Mouse (Mus musculus): ENCODE results near the gene Rapgef3. TPM values are rescaled to one million over a fixed set of nuclear protein-coding genes. Genes with fewer than 3 reads are reported as not detected.
A peak's percentile ranks its signal among the peaks of the same experiment; 100 is the strongest.

Rapgef3 gene
- total RNA-seq, 2 experiments from 2014 or later: 22.6 to 24.5 TPM

DNA sequence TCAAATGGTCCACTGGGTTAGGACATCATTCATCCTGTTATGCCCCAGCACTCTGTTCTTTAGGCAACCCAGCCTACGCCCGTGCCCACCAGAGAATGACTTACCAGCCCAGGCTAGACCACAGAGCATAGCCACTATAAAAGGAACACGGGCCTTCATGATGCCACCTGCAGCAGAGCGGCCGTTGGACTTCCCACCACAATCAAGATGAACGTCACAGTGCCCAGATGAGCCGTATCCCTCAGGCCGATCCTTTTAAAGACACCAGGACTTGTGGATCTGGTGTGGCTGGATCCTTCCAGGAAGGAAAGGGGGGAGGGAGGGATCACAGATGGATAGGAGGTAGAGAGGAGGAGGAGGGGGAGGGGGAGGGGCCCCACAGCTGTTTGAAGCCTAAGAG, 36.7 kb downstream of the Rapgef3 start, which contains the start of gene Endou:
TSS of gene Endou (minus strand) at position 229 of the 400 bp plus-strand sequence.
- intact Hi-C loops (cut with DNase I): no loop called here
- no peak for DNase-seq (ENCODE audit: extremely low spot score in 1 of 2, low spot score in 2 of 2)

DNA sequence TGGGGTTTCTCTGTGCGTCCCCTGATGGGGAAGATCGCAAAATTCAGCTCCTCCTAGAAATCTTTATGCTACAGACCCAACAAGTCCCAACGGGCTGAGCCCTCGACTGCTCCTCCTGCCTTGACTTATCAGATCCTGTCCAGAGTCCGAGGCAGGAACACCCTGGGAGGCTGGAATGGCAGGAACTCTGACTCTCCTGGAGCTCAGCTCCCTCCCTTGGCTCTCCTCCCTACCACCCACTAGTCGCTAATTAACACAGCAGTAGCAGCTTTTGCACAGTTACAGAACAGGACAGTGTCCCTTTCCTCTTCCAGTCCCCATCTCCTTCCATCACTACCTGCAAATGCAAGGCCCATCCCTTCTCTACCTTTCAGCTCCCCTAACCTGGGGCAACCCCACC, 37.4 kb downstream of the Rapgef3 start:
- DNase-seq (ENCODE audit: extremely low spot score in 1 of 2, low spot score in 2 of 2): no peak
- intact Hi-C loops (cut with DNase I): no loop called here

DNA sequence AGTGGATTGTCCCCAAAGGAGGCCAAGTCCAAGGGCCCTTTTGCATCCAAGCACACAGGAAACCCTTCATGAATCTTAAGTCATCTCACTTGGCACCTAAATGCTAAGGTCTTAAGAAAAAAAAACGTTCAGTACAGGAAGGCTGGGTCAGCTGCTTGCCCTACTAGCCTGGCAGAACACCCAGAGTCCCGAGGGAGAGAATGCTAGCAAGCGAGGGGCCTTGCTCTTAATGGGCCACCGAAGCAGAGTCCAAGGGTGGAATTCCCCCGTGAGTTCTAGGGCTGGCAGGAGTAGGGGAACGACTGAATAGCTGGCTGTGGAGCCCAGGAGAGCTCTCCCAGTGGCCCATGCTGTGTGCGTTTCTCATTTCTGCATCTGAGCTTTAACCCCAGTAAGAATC, 39.0 kb downstream of the Rapgef3 start:
- intact Hi-C loops (cut with DNase I): no loop called here
- peak in 1 of 2 experiments; percentile 64 for DNase-seq (ENCODE audit: extremely low spot score in 1 of 2, low spot score in 2 of 2)

DNA sequence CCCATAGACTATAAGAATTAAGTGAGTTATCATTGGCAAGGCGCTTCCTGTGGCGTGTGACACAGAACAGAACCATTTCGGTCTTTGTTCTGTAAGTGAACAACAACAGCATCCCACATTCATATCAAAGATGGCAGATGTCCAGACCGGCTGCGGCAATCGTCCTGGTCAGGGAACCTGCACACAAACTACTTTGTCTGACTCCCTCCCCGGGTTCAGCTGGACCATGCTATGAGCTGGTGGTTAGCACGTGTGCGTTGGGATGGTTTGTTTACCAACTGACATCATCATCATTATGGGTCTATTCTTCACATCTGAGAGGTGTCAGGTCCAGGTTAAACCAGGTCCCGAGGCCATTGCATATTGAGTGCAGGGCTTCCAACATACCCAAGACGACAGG, 39.4 kb downstream of the Rapgef3 start:
- no peak for DNase-seq (ENCODE audit: extremely low spot score in 1 of 2, low spot score in 2 of 2)
- intact Hi-C loops (cut with DNase I): no loop called here

DNA sequence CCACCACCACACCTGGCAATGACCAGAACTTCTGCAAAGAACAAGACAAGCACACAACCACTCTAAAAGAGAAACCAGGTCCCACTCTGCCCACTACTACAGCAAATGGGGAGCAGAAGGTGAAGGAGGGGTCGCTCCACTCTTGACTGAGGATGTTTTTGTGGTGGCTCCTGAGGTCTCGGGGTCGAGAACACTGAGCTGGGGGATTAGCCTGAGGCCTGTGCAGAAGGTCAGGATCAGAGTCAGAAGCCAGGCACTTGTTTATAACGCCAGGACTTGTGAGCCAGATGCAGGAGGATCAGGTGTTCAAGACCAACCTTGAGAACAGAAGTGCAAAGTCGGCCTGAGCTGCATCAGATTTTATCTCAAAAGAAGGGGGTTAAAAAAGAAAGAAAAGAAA, 40.3 kb downstream of the Rapgef3 start:
- intact Hi-C loops (cut with DNase I): no loop called here
- no peak for DNase-seq (ENCODE audit: extremely low spot score in 1 of 2, low spot score in 2 of 2)

DNA sequence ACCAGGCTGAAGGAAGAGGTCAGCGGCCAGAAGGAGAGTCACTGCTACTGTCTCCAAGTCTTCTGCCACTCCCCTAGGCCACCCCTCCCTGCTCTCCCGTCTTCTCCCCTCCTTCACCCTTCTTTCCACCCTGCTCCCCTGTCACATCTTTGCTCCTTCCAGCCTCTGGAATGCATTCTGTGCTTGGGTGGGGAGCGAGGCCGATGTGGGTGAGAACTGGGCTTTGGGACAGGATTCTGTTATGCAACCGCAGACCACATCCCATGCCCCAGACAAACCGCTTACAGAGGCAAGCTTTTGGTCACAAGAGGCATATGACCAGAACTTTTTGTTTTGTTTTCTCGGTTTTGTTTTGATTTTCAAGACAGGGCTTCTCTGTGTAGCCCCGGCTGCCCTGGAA, 40.7 kb downstream of the Rapgef3 start:
- DNase-seq (ENCODE audit: extremely low spot score in 1 of 2, low spot score in 2 of 2): peak in 1 of 2 experiments; percentile 39
- intact Hi-C loops (cut with DNase I): no loop called here

DNA sequence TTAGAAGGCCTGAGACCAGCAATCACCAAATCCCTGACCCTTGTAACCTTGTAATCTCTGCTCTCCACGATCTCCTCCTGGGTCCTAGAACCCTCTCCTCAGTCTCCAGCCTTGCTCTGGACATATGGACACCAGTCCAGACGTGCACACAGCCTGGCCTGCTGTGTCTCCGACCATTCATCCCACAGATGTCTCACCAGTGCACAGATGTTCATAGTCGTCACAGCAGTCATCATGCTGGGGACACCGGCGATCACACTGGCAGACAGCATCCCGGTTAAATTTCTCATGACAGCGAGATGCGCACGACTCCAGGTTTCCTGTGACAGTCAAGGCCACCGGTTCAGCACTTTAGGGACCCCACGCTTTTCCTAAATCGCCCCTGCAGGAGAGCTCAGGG, 41.5 kb downstream of the Rapgef3 start:
- intact Hi-C loops (cut with DNase I): no loop called here
- DNase-seq (ENCODE audit: extremely low spot score in 1 of 2, low spot score in 2 of 2): no peak

DNA sequence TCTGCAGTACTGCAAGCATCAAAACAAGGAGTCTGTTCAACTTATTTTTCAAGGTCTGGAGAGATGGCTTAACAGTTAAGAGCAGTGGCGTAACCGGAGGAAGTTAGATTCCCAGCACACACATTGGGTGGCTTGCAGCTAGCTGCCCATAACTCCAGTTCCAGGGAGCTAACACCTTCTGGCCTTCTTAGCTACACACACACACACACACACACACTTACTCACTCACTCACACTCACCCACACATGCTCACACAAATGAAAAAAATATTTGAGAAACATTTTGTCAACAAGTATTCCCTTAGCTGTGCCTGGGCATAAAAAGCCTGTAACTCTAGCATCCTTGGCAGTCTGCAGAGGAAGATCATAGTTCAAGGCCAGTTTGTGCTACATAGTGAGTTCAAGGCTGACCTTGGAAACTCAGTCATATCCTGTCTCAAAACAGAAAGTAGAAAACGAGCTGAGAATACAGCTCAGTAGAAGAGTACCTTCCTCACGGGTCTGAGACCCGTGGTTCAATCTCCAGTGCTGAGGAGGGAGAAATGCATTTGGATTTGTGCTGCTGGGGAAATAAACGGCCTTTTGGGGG, 42.5 kb downstream of the Rapgef3 start:
- DNase-seq (ENCODE audit: extremely low spot score in 1 of 2, low spot score in 2 of 2): no peak
- intact Hi-C loops (cut with DNase I): no loop called here

DNA sequence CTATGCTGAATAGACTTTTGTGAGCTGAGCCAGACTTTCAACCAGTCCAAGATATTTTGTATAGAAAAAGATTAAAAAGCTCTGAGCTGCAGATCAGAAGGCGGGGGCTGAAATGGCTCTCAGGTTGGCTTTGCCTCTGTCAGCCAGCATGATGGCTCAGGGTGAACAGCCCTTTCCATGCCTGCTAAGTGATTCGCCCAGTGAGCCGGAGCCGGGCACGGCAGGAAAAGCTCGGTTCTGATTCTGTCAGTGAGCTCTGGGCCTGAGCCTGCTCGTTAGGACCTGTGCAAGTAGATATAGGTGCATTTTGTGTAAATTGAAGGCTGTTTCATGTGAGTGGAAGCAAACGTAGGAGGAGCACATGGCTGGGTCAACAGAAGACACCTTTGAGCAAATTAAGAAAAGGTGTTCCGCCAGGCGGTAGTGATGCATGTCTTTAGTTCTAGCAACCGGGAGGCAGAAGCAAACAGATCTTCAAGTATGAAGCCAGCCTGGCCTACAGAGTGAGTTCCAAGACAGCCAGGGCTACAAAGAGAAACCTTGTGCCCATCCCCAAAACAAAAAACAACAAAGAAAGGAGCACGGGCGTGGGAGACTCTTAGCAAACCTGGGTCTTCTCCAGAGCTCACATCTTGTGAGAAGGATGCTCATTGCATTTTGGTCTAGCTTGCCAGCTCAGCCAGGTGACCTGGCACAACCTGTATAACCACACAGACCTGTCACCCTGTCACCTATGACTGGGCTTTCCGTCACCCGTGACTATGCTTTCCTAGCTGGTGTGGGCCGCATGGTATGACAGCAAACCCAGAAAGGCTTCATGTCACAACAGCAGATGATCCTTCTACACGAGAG, 43.2 kb downstream of the Rapgef3 start:
- no peak for DNase-seq (ENCODE audit: extremely low spot score in 1 of 2, low spot score in 2 of 2)
- intact Hi-C loops (cut with DNase I): loop anchor here (5.0 kb wide), 2 partner anchors 43 to 243 kb away; partner anchors contain the start of gene Rapgef3

DNA sequence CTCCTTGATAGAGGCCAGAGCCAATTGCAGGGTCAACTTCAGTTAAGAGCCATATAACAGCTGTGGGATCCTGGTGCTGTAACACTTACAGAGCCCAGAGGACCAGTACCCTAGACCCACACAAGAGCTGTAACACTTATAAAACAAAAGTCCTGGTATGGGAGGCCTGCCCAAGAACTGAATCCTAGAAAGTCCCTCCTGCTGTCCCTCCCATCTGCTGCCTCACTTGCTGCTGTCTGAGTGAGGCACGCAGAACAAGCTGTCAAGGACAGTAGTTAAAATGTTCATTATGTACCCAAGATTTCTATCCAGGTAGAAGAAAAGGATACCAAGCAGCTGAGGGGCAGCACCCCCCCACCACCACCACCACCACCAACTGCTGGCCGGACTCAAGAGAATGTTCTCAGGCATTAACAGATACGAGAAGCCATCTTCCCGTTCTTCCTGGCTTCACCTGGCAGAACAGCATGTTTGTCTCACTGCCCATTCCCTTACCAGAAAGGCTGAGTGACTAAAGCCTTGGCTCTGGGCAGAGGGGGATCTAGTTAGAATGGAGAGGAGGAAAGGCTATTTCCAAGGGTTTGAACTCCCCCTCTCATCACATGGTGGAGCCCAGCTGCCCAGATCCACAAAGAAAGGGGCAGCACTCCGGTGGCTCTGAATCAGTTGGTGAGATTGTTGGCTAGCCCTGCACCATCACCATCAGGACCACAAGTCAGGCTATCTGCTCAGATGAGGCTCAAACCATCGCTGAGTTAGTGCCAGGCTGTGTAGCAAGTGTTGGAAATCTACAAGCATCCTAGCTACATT, 44.0 kb downstream of the Rapgef3 start:
- intact Hi-C loops (cut with DNase I): loop anchor here (5.0 kb wide), 2 partner anchors 44 to 244 kb away; partner anchors contain the start of gene Rapgef3
- DNase-seq (ENCODE audit: extremely low spot score in 1 of 2, low spot score in 2 of 2): peak in 1 of 2 experiments; percentile 17

DNA sequence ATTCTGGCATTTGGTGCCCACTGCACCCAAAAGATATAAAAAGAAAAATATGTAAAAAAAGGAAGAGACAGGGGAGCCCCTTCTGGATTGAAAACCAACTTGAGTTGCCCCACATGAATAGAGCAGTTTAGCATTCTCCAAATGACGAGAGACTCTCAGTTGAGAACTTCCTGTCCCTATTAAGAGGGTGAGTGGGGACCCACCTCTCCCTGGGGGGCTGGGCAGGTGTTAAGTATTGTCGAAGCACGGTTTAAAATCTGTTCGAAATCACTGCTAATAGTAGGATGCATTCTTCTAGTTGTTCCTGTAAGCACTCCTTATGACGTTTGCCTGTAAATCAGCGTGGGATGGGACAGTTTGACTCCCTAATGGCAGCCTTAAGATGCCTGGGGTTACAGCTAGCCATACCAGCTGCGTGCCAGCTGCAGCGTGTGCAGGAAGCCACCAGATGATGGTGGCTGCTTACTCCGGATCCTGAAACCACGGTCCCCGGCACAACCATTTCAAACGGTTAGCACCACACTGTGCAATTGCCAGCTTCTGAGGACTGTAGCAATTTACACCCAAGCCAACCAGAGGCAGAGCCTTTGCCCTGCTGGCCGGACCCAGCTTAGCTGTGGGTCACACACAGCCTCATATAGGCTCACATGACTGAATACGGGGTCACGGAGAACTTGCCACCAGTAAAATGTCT, 46.6 kb downstream of the Rapgef3 start:
- intact Hi-C loops (cut with DNase I): loop anchor here (5.0 kb wide), 2 partner anchors 46 to 246 kb away; partner anchors contain the start of gene Rapgef3
- no peak for DNase-seq (ENCODE audit: extremely low spot score in 1 of 2, low spot score in 2 of 2)

DNA sequence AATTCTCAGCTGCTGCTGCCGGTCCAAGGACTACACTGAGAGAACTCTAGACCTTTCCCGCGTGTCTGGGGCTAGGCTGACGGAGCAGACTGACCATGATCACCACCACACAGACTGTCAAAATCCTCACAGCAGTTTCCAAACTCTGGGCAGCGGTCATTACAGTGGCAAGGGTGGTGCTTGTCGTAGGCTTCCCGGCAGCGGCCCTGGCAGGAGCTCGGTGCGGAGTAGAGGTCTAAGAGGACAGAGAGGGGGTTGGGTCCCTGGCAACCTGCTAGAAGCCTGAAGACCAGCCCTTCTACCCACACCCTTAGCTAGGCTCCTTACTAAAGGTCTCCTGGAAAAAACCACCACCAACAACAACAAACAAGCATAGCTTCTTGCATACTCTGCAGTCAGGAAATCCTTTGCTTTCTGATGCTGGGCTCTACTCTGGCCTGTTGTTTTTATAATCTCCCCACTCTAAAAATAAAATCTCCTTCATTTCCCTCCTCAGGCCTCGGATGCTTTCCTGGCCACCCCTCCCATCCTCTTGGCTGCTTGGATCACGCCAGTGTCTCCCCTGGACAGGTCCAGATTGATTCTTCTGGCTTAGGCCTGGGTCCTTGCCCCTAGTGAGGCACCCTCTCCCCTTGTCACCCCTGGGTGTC, 47.6 kb downstream of the Rapgef3 start:
- DNase-seq (ENCODE audit: extremely low spot score in 1 of 2, low spot score in 2 of 2): peak in 1 of 2 experiments; percentile 50
- intact Hi-C loops (cut with DNase I): loop anchor here (5.0 kb wide), 2 partner anchors 47 to 247 kb away; partner anchors contain the start of gene Rapgef3

DNA sequence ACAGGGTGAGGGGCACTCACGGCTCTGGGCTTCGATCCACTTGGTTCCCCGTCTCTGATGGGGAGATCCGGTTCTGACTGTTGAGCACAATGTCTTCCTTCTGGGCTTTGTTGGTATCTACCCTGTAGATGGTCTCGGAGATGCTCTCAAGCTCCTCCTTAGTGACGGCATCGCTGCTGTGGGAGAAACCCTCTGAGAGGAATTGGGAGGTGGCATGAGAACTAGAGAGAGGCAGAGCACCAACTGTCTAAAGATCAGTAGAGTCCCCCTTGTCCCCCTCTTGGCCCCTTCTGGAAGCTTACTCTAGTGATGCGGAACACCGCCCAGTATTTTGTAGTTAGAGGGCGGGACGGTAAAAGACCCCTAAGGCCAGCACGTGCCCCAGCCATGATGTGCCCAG, 48.3 kb downstream of the Rapgef3 start:
- intact Hi-C loops (cut with DNase I): loop anchor here (2.0 kb wide), 2 partner anchors 57 to 233 kb away; no protein-coding TSS in a partner anchor
- DNase-seq (ENCODE audit: extremely low spot score in 1 of 2, low spot score in 2 of 2): no peak

DNA sequence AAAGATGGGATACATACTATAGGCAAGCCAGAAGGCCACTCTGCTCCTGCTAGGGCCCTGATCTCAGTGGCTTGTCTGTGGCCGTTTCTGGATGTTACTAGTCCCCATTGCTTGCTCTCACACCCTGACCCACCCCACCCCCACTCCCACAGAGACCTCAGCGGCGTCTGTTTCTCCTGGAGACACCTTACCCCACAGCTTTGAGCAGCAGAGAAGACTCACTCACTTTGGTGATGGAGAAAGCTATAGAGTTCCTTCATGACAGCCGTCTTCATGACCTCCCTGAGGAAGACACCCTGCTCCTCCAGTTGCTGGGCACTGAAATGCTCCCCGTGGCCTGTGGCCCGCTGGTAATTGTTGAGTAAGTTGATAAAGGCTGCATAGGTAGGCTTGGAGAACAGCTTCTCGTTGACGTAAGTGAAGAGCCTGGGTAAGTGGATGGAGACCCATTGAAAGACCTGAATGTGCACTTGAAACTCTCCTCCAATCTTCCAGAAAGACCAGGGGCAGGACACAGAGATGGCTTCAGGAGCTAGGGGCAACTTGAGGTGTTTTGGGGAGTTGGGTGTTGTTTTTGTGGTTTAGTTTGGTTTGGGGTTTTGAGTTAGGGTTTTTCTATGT, 49.1 kb downstream of the Rapgef3 start:
- intact Hi-C loops (cut with DNase I): loop anchor here (2.0 kb wide), 2 partner anchors 58 to 234 kb away; no protein-coding TSS in a partner anchor

DNA sequence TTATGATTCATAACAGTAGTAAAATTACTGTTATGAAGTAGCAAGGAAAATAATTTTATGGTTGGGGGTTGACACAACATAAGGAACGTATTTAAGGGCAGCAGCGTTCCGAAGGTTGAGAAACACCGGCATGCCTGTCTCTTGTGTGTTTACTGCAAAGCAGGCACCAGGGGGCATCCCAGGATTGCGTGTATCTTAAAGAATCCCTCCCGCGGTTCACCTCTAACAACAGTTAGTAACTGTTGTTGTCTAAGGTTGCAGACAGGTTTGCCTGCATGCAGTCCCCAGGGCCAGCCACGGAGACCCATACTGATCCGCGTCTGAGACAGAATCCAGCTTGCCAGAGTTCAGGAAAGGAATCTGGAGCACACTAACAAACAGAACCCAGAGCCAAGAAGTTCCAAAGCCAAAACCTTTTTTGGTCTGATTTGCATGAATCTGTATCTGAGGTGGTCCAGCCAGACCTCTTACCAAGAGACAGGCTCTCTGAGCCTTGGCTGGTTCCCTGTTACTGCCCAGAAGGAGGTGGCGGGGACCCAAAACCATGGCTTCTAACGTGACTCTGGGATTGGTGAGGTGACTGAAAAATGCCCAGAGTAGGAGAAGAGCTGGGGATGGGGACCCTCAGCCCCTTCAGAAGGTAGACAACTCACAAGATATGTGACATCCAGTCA, 49.8 kb downstream of the Rapgef3 start:
- intact Hi-C loops (cut with DNase I): loop anchor here (2.0 kb wide), 3 partner anchors 59 to 235 kb away; no protein-coding TSS in a partner anchor
- peak; percentile 40 to 68 for DNase-seq (ENCODE audit: extremely low spot score in 1 of 2, low spot score in 2 of 2)

More for the DNA sequence above, 49.1 kb downstream of the Rapgef3 start:
- no peak for DNase-seq (ENCODE audit: extremely low spot score in 1 of 2, low spot score in 2 of 2)

DNA sequence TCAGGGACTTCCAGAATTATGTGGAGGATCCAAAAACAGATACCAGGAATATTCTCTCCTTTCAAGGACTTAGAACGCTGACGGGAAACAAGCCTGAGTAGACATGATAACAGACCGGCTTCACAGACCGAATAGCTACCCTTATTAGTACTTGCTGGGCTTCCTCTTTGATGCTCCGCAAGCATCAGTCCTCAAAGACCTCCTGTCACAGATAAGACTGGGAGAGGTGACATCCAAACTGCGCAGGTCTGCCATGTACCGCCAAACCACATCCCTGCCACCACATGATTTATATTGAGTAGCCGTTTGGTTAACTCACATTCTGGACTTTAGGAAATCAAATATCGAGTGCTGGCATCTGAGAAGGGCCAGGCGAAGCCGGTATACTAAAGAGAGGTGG, 51.0 kb downstream of the Rapgef3 start:
- intact Hi-C loops (cut with DNase I): loop anchor here (2.0 kb wide), 1 partner anchor 134 kb away; no protein-coding TSS in a partner anchor
- no peak for DNase-seq (ENCODE audit: extremely low spot score in 1 of 2, low spot score in 2 of 2)

DNA sequence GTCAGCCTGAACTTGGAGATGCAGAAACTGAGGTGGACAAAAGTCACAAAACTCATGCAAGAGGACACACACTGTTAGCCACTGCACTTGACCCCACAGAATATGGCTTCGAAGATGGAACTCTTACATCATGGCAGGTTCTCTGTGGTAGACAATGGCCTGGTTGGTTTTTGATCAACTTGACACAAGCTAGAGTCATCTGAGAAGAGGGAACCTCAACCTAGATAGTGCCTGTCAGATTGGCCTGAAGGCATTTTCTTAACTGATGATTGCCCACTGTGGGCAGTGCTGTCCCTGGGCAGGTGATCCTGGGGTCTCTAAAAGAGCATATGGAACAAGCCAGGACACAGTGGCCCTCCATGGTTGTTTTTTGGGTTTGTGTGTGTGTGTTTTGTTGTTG, 52.0 kb downstream of the Rapgef3 start:
- intact Hi-C loops (cut with DNase I): loop anchor here (2.0 kb wide), 1 partner anchor 135 kb away; no protein-coding TSS in a partner anchor
- no peak for DNase-seq (ENCODE audit: extremely low spot score in 1 of 2, low spot score in 2 of 2)
